Mouse (Mus musculus): Measurements from ENCODE around the gene Zfyve19. TPM values are rescaled to one million over a fixed set of nuclear protein-coding genes. Genes with fewer than 3 reads are reported as not detected.

Zfyve19 gene
- polyA plus RNA-seq, 1 experiment from 2014 or later: 19.2 TPM

DNA sequence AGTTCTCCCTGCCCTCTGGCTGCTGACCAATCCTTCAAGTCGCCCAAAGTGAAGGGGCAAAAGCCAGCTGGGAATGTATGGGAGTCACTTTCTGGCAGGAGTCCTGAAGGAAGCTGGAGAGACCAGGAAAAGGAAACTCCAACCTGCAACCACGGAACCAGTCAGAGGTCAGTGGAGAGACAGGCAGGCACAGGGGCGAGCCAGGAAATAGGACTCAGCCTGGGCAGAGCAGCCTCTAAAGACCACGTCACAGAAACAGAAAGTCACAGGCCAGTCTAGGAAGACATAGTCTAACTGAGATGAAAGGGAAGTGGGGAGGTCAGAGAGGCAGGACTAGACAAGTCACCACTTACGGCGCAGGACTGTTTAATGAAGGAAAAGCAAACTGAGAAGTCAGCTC lies 32.8 kb upstream of the Zfyve19 start:
- 84% methylated on average over 6 of the region's 6 CpGs for WGBS (ENCODE audit: missing documents)
- Histone ChIP-seq H3K79me2 (ENCODE audit: inconsistent target) (no peaks in the 10 kb centered on the region), H3K4me3 (ENCODE audit: inconsistent target) (no peak overlapping the region), H3K36me3 (ENCODE audit: inconsistent target) (peaks cover 23% of the 10 kb centered on the region; the same call in 1 of the 2 replicates), H3K27ac (no peak overlapping the region)

DNA sequence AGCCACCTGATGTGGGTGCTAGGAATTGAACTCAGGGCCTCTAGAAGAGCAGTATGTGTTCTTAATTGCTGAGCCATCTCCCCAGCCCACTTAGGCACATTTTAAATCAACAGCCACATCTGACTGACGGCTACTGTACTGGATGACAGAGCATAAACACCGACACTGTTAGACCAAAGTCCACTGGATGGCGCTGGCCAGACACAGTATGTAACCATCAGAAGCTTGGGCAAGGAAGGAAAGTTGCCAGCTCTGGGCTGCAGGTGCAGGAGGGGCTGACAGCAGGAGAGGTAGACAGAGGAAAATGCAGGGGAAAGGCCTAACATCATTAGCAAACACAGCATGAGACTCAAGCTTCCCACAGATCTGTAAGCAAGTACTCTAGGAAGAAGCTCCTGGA lies 31.7 kb upstream of the Zfyve19 start:
- Histone ChIP-seq H3K36me3 (ENCODE audit: inconsistent target) (peaks cover 26% of the 10 kb centered on the region; the same call in 1 of the 2 replicates), H3K79me2 (ENCODE audit: inconsistent target) (no peaks in the 10 kb centered on the region), H3K4me3 (ENCODE audit: inconsistent target) (no peak overlapping the region), H3K27ac (no peak overlapping the region)
- 93% methylated on average over 3 of the region's 3 CpGs for WGBS (ENCODE audit: missing documents)

DNA sequence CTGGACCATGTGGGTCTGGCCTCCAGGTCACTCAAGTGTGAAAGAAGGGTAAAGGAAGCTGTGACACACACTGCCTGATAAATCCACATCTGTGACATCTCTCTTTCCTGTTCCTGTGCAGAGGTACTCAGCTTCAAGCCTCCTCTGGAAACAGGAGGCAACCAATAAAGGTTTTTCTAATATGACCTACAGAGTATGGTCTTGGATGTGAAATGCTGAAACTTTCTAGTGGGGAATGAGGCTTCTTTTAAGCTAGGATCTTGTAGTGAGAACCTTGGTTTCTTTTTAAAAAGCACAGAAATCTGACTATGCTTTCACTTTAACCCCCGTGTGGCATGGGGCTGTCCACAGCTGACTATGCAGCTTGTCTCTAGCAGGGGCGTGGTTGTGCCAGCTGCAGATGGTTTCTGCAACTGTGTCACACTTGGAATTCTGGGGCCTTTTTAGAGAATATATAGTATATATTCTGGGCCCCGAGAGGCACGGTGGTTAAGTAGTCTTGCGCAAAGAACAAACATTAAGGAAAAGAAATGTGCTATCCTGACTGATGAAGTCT lies 31.0 kb upstream of the Zfyve19 start:
- WGBS (ENCODE audit: missing documents): 83% methylated on average over 5 of the region's 5 CpGs
- H3K4me3 ChIP-seq (ENCODE audit: inconsistent target): no peak overlapping the region
- H3K27ac ChIP-seq: no peak overlapping the region

DNA sequence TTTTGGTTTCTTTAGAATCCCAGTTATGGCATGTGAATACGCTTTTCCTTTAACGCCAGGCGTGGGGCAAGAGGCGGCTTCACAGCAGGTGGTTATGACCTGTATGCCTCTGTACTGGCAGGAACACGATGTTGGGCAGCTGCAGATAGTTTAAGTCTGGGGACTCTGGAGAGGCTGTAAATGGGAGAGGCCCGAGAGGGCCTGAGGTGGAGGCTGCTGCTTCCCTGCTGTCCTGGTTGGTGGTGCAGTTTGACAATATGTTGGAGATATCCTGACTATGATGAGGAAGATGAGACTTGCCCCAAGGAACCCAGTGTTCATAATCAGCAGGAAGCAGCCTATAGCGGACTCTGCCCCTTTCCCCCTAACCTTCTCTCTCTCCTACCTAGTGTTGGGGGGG lies 25.5 kb upstream of the Zfyve19 start:
- no peak overlapping the region for H3K27ac ChIP-seq
- H3K79me2 ChIP-seq (ENCODE audit: inconsistent target): no peaks in the 10 kb centered on the region
- peaks cover 59% of the 10 kb centered on the region; the same call in 1 of the 2 replicates for H3K36me3 ChIP-seq (ENCODE audit: inconsistent target)
- WGBS (ENCODE audit: missing documents): 94% methylated on average over 7 of the region's 7 CpGs
- no peak overlapping the region for H3K4me3 ChIP-seq (ENCODE audit: inconsistent target)

More for the DNA sequence above, 31.0 kb upstream of the Zfyve19 start:
- peaks cover 26% of the 10 kb centered on the region; the same call in 1 of the 2 replicates for H3K36me3 ChIP-seq (ENCODE audit: inconsistent target)
- no peaks in the 10 kb centered on the region for H3K79me2 ChIP-seq (ENCODE audit: inconsistent target)

DNA sequence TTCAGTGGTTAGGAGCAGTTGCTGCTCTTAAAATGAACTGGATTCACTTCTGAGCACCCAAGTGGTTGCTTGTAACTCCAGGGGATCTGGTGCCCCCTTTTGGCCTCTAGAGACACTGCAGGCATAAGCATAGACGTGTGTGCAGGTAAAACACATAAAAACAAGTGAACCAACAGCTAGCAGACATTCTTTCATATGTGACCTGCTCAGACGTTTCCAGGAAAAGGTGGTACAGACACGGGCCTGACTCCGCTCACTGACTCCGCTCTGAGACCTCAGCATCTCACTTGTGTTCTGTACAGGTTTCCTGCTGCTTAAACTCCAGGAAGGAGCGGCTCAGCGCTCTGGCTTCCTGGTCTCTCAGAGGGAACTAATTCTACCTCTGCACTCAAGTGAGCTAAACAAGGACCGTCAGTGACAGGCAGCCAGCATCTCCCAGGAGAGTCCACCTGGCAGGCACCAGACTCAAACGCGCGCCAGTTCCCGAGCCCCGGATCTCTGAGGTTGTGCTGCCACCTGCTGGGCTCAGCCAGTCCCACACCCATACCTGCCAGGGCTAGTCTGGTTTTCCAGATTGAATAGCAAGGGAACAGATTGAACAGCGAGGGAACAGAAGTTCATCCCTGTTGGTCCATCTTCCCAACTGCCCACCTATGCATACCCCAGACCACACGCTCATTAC lies 19.2 kb upstream of the Zfyve19 start:
- Histone ChIP-seq H3K79me2 (ENCODE audit: inconsistent target) (peaks cover 5% of the 10 kb centered on the region; the same call in 1 of the 2 replicates), H3K4me3 (ENCODE audit: inconsistent target) (no peak overlapping the region), H3K36me3 (ENCODE audit: inconsistent target) (peaks cover 19% of the 10 kb centered on the region; the same call in 1 of the 2 replicates), H3K27ac (no peak overlapping the region)
- 5% methylated on average over 15 of the region's 15 CpGs for WGBS (ENCODE audit: missing documents)

DNA sequence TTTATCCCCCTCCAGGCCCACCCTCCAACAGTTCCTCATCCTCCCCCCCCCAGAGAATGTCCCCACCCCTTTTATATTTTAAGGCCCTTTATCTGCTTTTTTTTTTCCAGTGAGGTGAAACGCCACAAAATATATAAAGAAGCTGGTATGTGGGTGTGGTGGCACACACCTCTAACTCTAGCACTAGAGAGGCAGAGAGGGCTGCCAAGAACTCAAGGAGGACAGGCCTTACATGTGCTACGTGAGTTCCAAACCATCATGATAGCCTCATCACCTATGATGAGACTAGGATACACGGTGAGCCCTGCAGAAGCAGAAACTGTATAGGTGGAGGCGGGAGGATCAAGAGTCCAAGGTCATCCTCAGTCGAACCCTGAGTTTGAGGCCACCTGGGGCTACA lies 17.4 kb upstream of the Zfyve19 start:
- Histone ChIP-seq H3K27ac (no peak overlapping the region), H3K4me3 (ENCODE audit: inconsistent target) (no peak overlapping the region), H3K79me2 (ENCODE audit: inconsistent target) (peaks cover 8% of the 10 kb centered on the region; the same call in 1 of the 2 replicates), H3K36me3 (ENCODE audit: inconsistent target) (peaks cover 5% of the 10 kb centered on the region; the same call in 1 of the 2 replicates)
- 92% methylated on average over 5 of the region's 5 CpGs for WGBS (ENCODE audit: missing documents)

DNA sequence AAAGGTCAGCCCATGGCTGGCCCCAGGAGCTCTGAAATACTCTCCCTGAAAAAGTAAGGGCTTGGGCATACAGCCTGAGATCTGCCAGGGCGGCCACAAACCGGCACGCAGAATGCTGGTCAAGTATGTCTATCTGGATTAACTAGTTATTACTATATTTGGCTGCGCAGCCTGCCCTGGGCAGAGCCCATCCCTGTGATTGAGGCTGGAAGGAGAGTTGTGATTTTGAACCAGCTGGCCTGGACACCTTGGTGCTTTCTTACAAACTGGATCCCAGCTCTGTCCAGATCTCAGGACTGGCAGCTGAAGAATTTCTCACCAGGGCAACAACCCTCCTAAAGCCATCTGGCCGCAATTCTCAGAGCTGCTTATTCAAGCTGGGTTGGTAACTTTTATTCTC lies 14.3 kb upstream of the Zfyve19 start:
- Histone ChIP-seq H3K36me3 (ENCODE audit: inconsistent target) (no peaks in the 10 kb centered on the region), H3K79me2 (ENCODE audit: inconsistent target) (peaks cover 27% of the 10 kb centered on the region; the same call in 1 of the 2 replicates), H3K27ac (no peak overlapping the region), H3K4me3 (ENCODE audit: inconsistent target) (no peak overlapping the region)
- 98% methylated on average over 5 of the region's 5 CpGs for WGBS (ENCODE audit: missing documents)

DNA sequence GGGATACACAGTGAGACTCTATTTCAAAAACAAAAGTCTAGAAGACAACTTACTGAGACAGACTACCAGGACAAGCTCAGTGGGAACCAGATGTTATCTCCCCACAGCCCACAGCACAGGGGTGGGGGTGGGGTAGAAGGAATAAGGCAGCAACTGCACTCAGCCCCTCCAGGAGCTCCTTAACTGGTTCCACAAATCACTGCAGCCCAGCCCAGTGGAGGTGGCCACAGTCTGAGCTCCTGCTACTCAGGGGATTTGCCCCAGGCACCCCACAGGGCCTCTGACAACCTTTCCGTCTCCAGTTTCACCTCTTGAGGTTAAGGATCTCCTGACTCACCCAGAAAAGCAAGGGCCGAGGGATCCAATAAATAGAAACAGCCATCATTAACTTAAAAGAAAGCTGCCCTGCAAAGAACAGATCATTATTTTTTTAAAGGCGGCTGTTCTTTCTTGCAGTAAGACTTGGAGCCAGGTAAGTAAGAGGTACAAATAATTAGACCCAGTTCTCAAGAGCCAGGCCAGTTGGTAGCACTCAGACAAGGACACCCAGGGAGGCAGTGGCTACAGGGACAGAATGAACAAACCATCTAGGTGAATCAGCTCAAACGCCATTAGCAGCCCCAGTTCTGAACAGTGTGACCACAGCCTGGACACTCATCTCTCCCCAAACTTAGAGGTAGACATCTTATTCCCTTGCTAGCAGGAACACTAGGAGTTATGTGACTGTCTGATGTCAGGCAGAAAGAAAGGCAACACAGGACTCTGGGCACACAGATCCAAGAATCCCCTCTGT lies 11.9 kb upstream of the Zfyve19 start:
- no peak overlapping the region for H3K27ac ChIP-seq
- no peaks in the 10 kb centered on the region for H3K36me3 ChIP-seq (ENCODE audit: inconsistent target)
- no peak overlapping the region for H3K4me3 ChIP-seq (ENCODE audit: inconsistent target)
- H3K79me2 ChIP-seq (ENCODE audit: inconsistent target): peaks cover 47% of the 10 kb centered on the region; the same call in 1 of the 2 replicates
- 92% methylated on average over 4 of the region's 4 CpGs for WGBS (ENCODE audit: missing documents)

DNA sequence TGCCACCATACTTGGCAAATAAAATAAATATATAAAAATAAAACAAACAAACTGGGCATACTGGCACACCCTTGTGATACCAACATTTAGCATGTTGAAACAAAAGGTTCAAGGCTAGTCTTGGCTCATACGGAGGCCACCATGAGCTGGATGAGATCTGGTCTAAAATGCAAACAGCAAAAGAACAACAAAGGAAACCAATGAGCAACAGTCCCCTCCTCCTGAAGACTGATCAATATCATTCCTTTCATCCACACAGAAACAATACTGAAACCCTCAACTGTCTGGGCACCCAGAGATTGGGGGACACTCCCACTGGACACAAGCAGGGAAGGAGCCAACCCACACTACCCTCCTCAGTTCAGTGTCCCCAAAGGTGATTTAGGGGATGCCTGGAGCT lies 10.9 kb upstream of the Zfyve19 start:
- WGBS (ENCODE audit: missing documents): 89% methylated on average over 1 of the region's 1 CpGs

DNA sequence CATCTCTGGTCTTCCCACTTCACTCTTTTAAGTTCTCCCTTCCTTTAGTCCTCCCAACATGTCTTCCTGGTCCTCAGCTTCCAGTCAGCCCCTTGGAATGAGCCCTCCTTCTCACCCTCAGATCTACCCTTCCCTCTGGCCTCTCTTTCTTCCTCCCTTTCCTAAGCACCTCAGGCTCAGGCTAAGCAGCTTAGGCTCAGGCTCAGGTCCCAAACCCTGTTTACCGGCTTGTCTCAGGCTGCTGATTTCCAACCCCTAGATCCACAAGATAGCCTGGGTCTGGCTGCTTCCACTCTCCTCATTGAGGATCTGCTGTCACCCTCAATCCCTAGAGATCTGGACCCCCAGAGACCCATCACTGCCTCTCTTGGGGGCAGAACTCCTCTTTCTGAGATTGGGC lies 10.4 kb upstream of the Zfyve19 start:
- H3K27ac ChIP-seq: no peak overlapping the region
- no peaks in the 10 kb centered on the region for H3K36me3 ChIP-seq (ENCODE audit: inconsistent target)
- peaks cover 61% of the 10 kb centered on the region; the same call in 1 of the 2 replicates for H3K79me2 ChIP-seq (ENCODE audit: inconsistent target)
- 100% methylated on average over 1 of the region's 1 CpGs for WGBS (ENCODE audit: missing documents)
- H3K4me3 ChIP-seq (ENCODE audit: inconsistent target): no peak overlapping the region

More for the DNA sequence above, 10.9 kb upstream of the Zfyve19 start:
- Histone ChIP-seq H3K79me2 (ENCODE audit: inconsistent target) (peaks cover 55% of the 10 kb centered on the region; the same call in 1 of the 2 replicates), H3K27ac (no peak overlapping the region), H3K36me3 (ENCODE audit: inconsistent target) (no peaks in the 10 kb centered on the region), H3K4me3 (ENCODE audit: inconsistent target) (no peak overlapping the region)

DNA sequence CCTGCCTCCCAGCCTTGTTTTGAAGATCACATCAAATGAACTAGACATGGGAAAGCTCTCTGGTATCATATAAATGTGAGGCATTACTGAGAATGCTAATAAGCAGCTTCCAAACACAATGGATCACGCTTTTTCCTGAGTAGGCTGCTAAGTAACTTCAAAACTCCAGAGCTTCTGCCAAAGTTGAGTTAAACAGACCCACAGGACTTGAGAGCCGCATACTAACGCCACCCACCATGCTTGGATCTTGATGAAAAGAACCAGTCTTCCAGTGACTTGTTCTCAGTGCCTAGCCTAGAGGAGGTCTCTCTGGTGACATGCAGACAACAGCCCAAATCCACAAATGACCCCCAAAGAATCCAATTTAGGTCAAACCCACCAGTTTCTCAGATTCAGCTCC lies 9.5 kb upstream of the Zfyve19 start:
- WGBS (ENCODE audit: missing documents): 98% methylated on average over 3 of the region's 3 CpGs
- H3K27ac ChIP-seq: no peak overlapping the region
- H3K36me3 ChIP-seq (ENCODE audit: inconsistent target): no peaks in the 10 kb centered on the region
- H3K79me2 ChIP-seq (ENCODE audit: inconsistent target): peaks cover 67% of the 10 kb centered on the region; the same call in 1 of the 2 replicates
- no peak overlapping the region for H3K4me3 ChIP-seq (ENCODE audit: inconsistent target)

DNA sequence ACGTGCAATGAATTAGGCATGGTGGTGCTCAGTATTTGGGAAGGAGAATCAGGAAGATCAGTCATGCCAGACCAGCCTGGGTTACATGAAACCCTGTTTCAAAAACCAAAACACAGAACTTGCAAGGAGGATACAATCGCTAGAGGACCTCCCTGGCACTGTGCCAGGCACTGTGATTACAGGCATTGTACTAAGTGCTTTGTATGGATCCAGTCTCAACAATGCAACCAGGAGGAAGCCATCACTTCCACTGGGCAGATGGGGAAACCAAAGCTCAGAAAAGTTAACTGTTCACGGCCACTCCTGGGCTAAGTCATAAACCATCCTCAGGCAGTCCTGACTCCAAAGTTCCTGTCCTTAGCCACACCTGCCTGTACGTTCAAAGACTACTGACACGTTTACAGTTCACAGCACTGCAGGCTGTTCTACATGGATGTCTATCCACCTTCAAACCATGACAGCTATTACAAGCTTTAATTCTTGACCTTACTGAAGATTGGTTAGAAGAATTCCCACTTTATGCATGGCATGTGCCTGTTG lies 5.4 kb upstream of the Zfyve19 start:
- 77% methylated on average over 5 of the region's 5 CpGs for WGBS (ENCODE audit: missing documents)
- Histone ChIP-seq H3K4me3 (ENCODE audit: inconsistent target) (no peak overlapping the region), H3K79me2 (ENCODE audit: inconsistent target) (peaks cover 82% of the 10 kb centered on the region; the same call in 1 of the 2 replicates), H3K27ac (no peak overlapping the region), H3K36me3 (ENCODE audit: inconsistent target) (no peaks in the 10 kb centered on the region)

DNA sequence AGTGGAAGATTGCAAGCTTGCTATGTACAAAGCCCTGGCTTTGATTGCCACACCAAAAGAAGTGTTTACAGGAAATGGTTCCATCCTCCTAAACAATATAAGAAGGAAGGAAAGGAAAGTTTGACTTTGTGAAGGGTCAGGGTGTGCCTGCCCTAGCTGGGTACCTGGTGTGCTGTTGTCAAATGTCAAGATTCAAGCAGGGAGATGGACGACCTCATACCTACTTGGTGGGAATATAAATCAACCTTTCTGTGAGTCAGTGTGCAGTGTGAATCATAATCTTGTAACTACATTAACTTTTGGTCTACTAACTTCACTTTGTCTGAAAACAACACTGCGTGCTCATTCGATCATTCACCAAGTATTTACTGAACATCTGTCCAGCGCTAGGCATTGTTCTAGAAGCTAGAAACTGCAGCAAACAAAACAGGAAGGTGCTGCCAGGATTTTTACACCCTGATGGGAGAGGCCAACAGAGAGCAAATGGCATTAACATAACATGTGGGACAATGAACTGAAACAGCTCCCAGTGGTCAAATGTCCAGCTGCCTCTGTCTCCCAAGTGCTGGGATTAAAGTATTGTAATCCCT lies 4.5 kb upstream of the Zfyve19 start:
- H3K36me3 ChIP-seq (ENCODE audit: inconsistent target): no peaks in the 10 kb centered on the region
- peaks cover 83% of the 10 kb centered on the region; the same call in 1 of the 2 replicates for H3K79me2 ChIP-seq (ENCODE audit: inconsistent target)
- WGBS (ENCODE audit: missing documents): 89% methylated on average over 4 of the region's 4 CpGs
- no peak overlapping the region for H3K27ac ChIP-seq
- H3K4me3 ChIP-seq (ENCODE audit: inconsistent target): no peak overlapping the region

DNA sequence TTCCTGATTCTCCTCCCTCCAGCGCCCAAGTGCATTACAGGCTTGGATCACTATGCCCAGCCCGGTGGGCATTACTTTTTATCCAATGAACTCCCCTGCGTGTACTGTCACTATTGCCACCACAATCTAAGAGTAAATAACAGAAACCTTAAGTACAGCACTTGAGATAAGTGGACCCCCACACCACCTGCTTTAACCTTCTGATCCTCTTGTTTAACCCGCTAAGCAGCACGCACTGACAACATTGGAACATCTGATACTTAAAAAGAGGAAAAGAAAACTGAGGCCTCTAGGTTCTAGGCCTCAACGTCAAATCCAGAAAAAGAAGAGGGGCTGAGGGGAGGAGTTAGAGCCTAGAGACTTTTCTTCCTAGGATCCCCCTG lies 465 bp upstream of the Zfyve19 start:
- H3K27ac ChIP-seq: peak overlapping the region; percentile 81
- H3K4me3 ChIP-seq (ENCODE audit: inconsistent target): peak overlapping the region; percentile 92

More for the DNA sequence above, 465 bp upstream of the Zfyve19 start:
- Histone ChIP-seq H3K36me3 (ENCODE audit: inconsistent target) (peaks cover 22% of the 10 kb centered on the region; the same call in 1 of the 2 replicates), H3K79me2 (ENCODE audit: inconsistent target) (peaks cover 54% of the 10 kb centered on the region; the same call in 1 of the 2 replicates)
- WGBS (ENCODE audit: missing documents): 24% methylated on average over 6 of the region's 6 CpGs
